In the genomic region with DNA sequence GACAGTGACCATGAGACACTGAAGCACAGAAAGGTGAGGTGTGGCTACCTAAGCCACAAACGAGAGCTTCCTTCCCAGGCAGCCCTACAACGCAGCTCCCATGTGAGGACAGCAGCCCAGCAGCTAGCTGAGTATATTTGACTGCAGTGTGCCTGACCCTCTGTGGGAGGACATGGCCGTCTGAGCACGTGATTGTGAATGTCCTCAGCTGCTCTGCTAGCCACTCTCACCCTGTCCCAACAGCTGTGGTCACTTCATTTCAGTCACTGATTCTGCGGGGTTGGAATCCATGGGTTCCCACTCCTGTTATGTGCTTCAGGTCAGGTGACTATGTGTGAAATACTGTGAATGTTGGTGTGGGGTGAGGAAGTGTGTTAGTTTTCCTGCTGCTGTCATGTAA, we compare ENCODE assay signal across 25 mouse cellular contexts. TPM values are rescaled to one million over a fixed set of nuclear protein-coding genes. Genes with fewer than 3 reads are reported as not detected.
A peak's percentile ranks its signal among the peaks of the same experiment; 100 is the strongest.
DNase-seq lines count a peak whose midpoint lies in the region; ATAC-seq and TF ChIP-seq lines count a peak whose summit lies in the region.
"Had no signal": no experiment of that assay in that cellular context is flagged by ENCODE, and none has a peak within 500 bp of the region (broad histone marks: within the 10 kb centered on the region; RNA-seq: fewer than 3 reads in every experiment).

No protein-coding gene starts in this region.

- H3K36me3 ChIP-seq in limb, embryonic 14.5 days (ENCODE audit: control insufficient read depth, insufficient read depth, low read length) = peaks cover 5% of the 10 kb centered on the region; the same call in 1 of the 2 replicates
- H3K36me3 ChIP-seq in limb, embryonic 10.5 days = peaks cover 11% of the 10 kb centered on the region
- no peaks in the 10 kb centered on the region for H3K36me3 ChIP-seq in kidney, postnatal 0 days (ENCODE audit: insufficient read depth, low read length)
- H3K36me3 ChIP-seq: lung, embryonic 15.5 days had no signal

- H3K4me2 ChIP-seq in limb, embryonic 14.5 days (replicated peaks; ENCODE audit: low read depth, low read length, severe bottlenecking) = no peak overlapping the region
- no peak overlapping the region for H3K4me2 ChIP-seq in kidney, postnatal 0 days (ENCODE audit: low read length)
- H3K4me2 ChIP-seq: lung, embryonic 15.5 days; midbrain, embryonic 12.5 days; neural tube, embryonic 13.5 days had no signal

- no peak overlapping the region for H3K27ac ChIP-seq in limb, embryonic 14.5 days (replicated peaks; ENCODE audit: low read depth, low read length)
- no peak overlapping the region for H3K27ac ChIP-seq in limb, embryonic 10.5 days
- peak overlapping the region; percentile 19; the same call in 1 of the 2 replicates for H3K27ac ChIP-seq in kidney, postnatal 0 days
- H3K27ac ChIP-seq: hindbrain, embryonic 10.5 days; liver, embryonic 14.5 days; lung, embryonic 15.5 days; midbrain, embryonic 12.5 days; neural tube, embryonic 13.5 days had no signal

- ATAC-seq in limb, embryonic 14.5 days (ENCODE audit: low FRiP score, low read depth) = peak; percentile 63; the same call in 1 of the 2 replicates
- ATAC-seq in kidney, postnatal 0 days (replicated peaks; ENCODE audit: low FRiP score, low read depth) = no peak; the same call in 1 of the 2 replicates
- ATAC-seq in granulocyte monocyte progenitor cell, adult 5-6 weeks (replicated peaks; ENCODE audit: poor library complexity, severe bottlenecking) = no peak
- ATAC-seq: forebrain, embryonic 14.5 days; hindbrain, embryonic 16.5 days had no signal

- H3K4me3 ChIP-seq in limb, embryonic 14.5 days (replicated peaks; ENCODE audit: low read length) = no peak overlapping the region
- no peak overlapping the region for H3K4me3 ChIP-seq in limb, embryonic 10.5 days
- no peak overlapping the region for H3K4me3 ChIP-seq in kidney, postnatal 0 days (replicated peaks; ENCODE audit: low read depth, low read length)
- H3K4me3 ChIP-seq: hindbrain, embryonic 10.5 days; lung, embryonic 15.5 days; megakaryocyte, embryonic 14.5 days; midbrain, embryonic 12.5 days; neural tube, embryonic 13.5 days had no signal

- no peaks in the 10 kb centered on the region for H3K27me3 ChIP-seq in limb, embryonic 14.5 days (ENCODE audit: control insufficient read depth, insufficient read depth, low read length)
- no peaks in the 10 kb centered on the region for H3K27me3 ChIP-seq in limb, embryonic 10.5 days (ENCODE audit: low read depth, poor library complexity, severe bottlenecking)
- no peaks in the 10 kb centered on the region for H3K27me3 ChIP-seq in kidney, postnatal 0 days (ENCODE audit: insufficient read depth, low read length)
- H3K27me3 ChIP-seq: lung, embryonic 15.5 days; megakaryocyte, embryonic 14.5 days; midbrain, embryonic 12.5 days; neural tube, embryonic 13.5 days had no signal

- peak; percentile 87 for DNase-seq in heart, adult 11 months
- no peak for DNase-seq in heart, adult 18-20 months
- no peak for DNase-seq in limb, embryonic 14.5 days (ENCODE audit: low spot score)
- no peak for DNase-seq in limb, embryonic 10.5 days (ENCODE audit: low spot score)
- DNase-seq in kidney, postnatal 0 days (ENCODE audit: low spot score) = peak; percentile 34
- peak; percentile 36 to 61 for DNase-seq in kidney, postnatal 4 days
- DNase-seq: adrenal gland, adult 8-10 months; cerebellum, adult 8-10 months; cerebellum, postnatal 25 days; gastrocnemius, postnatal 36 days; heart, postnatal 14 days; layer of hippocampus, postnatal 36 days; left cerebral cortex, postnatal 4 days; liver; thymus, postnatal 4 days had no signal

- WGBS in limb, embryonic 14.5 days = 70% methylated on average over 5 of the region's 5 CpGs
- 80% methylated on average over 5 of the region's 5 CpGs for WGBS in limb, embryonic 10.5 days
- WGBS in kidney, postnatal 0 days = 38% methylated on average over 5 of the region's 5 CpGs

- H3K9ac ChIP-seq in limb, embryonic 14.5 days (ENCODE audit: low read depth, low read length, severe bottlenecking) = no peak overlapping the region
- no peak overlapping the region for H3K9ac ChIP-seq in kidney, postnatal 0 days (ENCODE audit: low read depth, low read length)
- H3K9ac ChIP-seq: liver, embryonic 14.5 days; lung, embryonic 15.5 days; midbrain, embryonic 12.5 days; neural tube, embryonic 13.5 days had no signal

- H3K9me3 ChIP-seq in limb, embryonic 14.5 days (ENCODE audit: control insufficient read depth, low read length) = no peaks in the 10 kb centered on the region
- H3K9me3 ChIP-seq in limb, embryonic 10.5 days (replicated peaks) = no peaks in the 10 kb centered on the region
- no peaks in the 10 kb centered on the region for H3K9me3 ChIP-seq in kidney, postnatal 0 days (replicated peaks; ENCODE audit: low read length)
- H3K9me3 ChIP-seq: G1E; hindbrain, embryonic 10.5 days; lung, embryonic 15.5 days; megakaryocyte, embryonic 14.5 days; midbrain, embryonic 12.5 days; neural tube, embryonic 13.5 days had no signal

- TF ChIP-seq POLR2A in limb, embryonic 14.5 days (IDR thresholded peaks at IDR 0.05; ENCODE audit: borderline replicate concordance, extremely low read depth, insufficient read depth, insufficient read length) = no peak

- peaks cover 4% of the 10 kb centered on the region for H3K4me1 ChIP-seq in limb, embryonic 14.5 days (ENCODE audit: control insufficient read depth, insufficient read depth, low read length)
- no peaks in the 10 kb centered on the region for H3K4me1 ChIP-seq in limb, embryonic 10.5 days
- H3K4me1 ChIP-seq in kidney, postnatal 0 days (replicated peaks; ENCODE audit: insufficient read depth, low read length) = 0 out of 2 replicates have a peak, but pooled peaks cover 3% of the 10 kb centered on the region
- H3K4me1 ChIP-seq: hindbrain, embryonic 10.5 days had no signal

- no peak for TF ChIP-seq CTCF in kidney, postnatal 0 days (IDR thresholded peaks at IDR 0.05; ENCODE audit: low read depth)

RNA-seq across cellular contexts. Expression of a gene that starts 18.4 kb away (rescaled TPM):
- total RNA-seq in heart, adult 18-20 months (2021) = 1 to 10 TPM; 4.0 to 5.3 TPM
- 7.6 and 8.2 TPM in 2 replicates for polyA plus RNA-seq in limb, embryonic 14.5 days (2012; rRNA removed)
- polyA plus RNA-seq in limb, embryonic 14.5 days (2014; fragmentation: Nextera tagmentation; extraction: Ambion mirVana) = 3.5 and 3.6 TPM in 2 replicates
- polyA plus RNA-seq in limb, embryonic 10.5 days (2016; fragmentation: Nextera tagmentation; extraction: Ambion mirVana) = 2.2 and 2.7 TPM in 2 replicates
- polyA plus RNA-seq in kidney, postnatal 0 days (2015; fragmentation: Nextera tagmentation; extraction: Ambion mirVana) = 1.1 and 1.2 TPM in 2 replicates
- 5.9 and 7.6 TPM in 2 replicates for total RNA-seq in granulocyte monocyte progenitor cell, adult 5-6 weeks (2014; fragmentation: Nextera tagmentation)
- total RNA-seq in granulocyte monocyte progenitor cell, adult 5-6 weeks (2017) = 3.4 and 6.4 TPM in 2 replicates

Comparison
In these comparisons a context has a peak if more than half of its experiments do, and no peak if none do; other contexts are left out.
1. DNase-seq: peak in heart, adult 11 months (single experiment), kidney, postnatal 0 days (single experiment) and kidney, postnatal 4 days (2 of 2); none in heart, adult 18-20 months (0 of 2), limb, embryonic 14.5 days (single experiment) and limb, embryonic 10.5 days (single experiment).